Mouse (Mus musculus): Measurements from ENCODE around the gene Lhpp. TPM values are rescaled to one million over a fixed set of nuclear protein-coding genes. Genes with fewer than 3 reads are reported as not detected.
A peak's percentile ranks its signal among the peaks of the same experiment; 100 is the strongest.

Gene Lhpp
- polyA plus RNA-seq, 1 experiment from 2014 or later = 26.1 TPM

- H3K36me3 ChIP-seq = no peaks in the 10 kb centered on the region
- WGBS = 89% methylated on average over 2 of the region's 2 CpGs
- no peak overlapping the region for H3K4me2 ChIP-seq (replicated peaks)
- no peak overlapping the region for H3K27ac ChIP-seq
- no peak overlapping the region for H3K9ac ChIP-seq
- H3K4me1 ChIP-seq = no peaks in the 10 kb centered on the region; the same call in 1 of the 2 replicates
- no peak overlapping the region for H3K4me3 ChIP-seq
- 0 out of 2 replicates have a peak, but pooled peaks cover 4% of the 10 kb centered on the region for H3K27me3 ChIP-seq (replicated peaks)
- H3K9me3 ChIP-seq = no peaks in the 10 kb centered on the region
- no peak for ATAC-seq (ENCODE audit: low FRiP score, low read depth)
These were observed 29.0 kb upstream of the Lhpp start for GRCm38 (mm10) chr7:132581441-132581840.

GRCm38 (mm10) chr7:132585695-132586491 lies 24.5 kb upstream of the Lhpp start:
- Histone ChIP-seq H3K9ac (no peak overlapping the region), H3K4me1 (no peaks in the 10 kb centered on the region), H3K36me3 (no peaks in the 10 kb centered on the region), H3K27ac (no peak overlapping the region), H3K4me2 (replicated peaks) (no peak overlapping the region), H3K27me3 (replicated peaks) (no peaks in the 10 kb centered on the region), H3K4me3 (no peak overlapping the region), H3K9me3 (no peaks in the 10 kb centered on the region)
- ATAC-seq (ENCODE audit: low FRiP score, low read depth) = no peak
- 77% methylated on average over 3 of the region's 3 CpGs for WGBS

- Histone ChIP-seq H3K4me3 (no peak overlapping the region), H3K27me3 (replicated peaks) (no peaks in the 10 kb centered on the region), H3K27ac (no peak overlapping the region), H3K4me2 (replicated peaks) (no peak overlapping the region), H3K4me1 (no peaks in the 10 kb centered on the region), H3K36me3 (no peaks in the 10 kb centered on the region), H3K9me3 (no peaks in the 10 kb centered on the region), H3K9ac (no peak overlapping the region)
- no peak for ATAC-seq (ENCODE audit: low FRiP score, low read depth)
- WGBS = 77% methylated on average over 5 of the region's 5 CpGs
These were observed 23.3 kb upstream of the Lhpp start for GRCm38 (mm10) chr7:132587167-132587566.

- H3K27ac ChIP-seq = no peak overlapping the region
- no peak overlapping the region for H3K4me3 ChIP-seq
- H3K36me3 ChIP-seq = no peaks in the 10 kb centered on the region
- H3K4me2 ChIP-seq (replicated peaks) = no peak overlapping the region
- H3K27me3 ChIP-seq (replicated peaks) = no peaks in the 10 kb centered on the region
- ATAC-seq (ENCODE audit: low FRiP score, low read depth) = no peak
- no peaks in the 10 kb centered on the region for H3K4me1 ChIP-seq
- 62% methylated on average over 5 of the region's 5 CpGs for WGBS
- no peaks in the 10 kb centered on the region for H3K9me3 ChIP-seq
- H3K9ac ChIP-seq = no peak overlapping the region
These were observed 20.8 kb upstream of the Lhpp start for GRCm38 (mm10) chr7:132589610-132590009.

GRCm38 (mm10) chr7:132593762-132594161 lies 16.7 kb upstream of the Lhpp start:
- Histone ChIP-seq H3K4me1 (peaks cover 15% of the 10 kb centered on the region), H3K36me3 (no peaks in the 10 kb centered on the region), H3K4me3 (no peak overlapping the region), H3K27me3 (replicated peaks) (peaks cover 37% of the 10 kb centered on the region), H3K27ac (no peak overlapping the region), H3K9ac (no peak overlapping the region), H3K4me2 (replicated peaks) (no peak overlapping the region), H3K9me3 (no peaks in the 10 kb centered on the region)
- 57% methylated on average over 2 of the region's 2 CpGs for WGBS
- no peak for ATAC-seq (ENCODE audit: low FRiP score, low read depth)

GRCm38 (mm10) chr7:132594325-132594724 lies 16.1 kb upstream of the Lhpp start:
- H3K4me3 ChIP-seq = no peak overlapping the region
- no peak overlapping the region for H3K4me2 ChIP-seq (replicated peaks)
- no peak overlapping the region for H3K9ac ChIP-seq
- H3K27me3 ChIP-seq (replicated peaks) = peaks cover 43% of the 10 kb centered on the region
- WGBS = 82% methylated on average over 2 of the region's 2 CpGs
- peaks cover 20% of the 10 kb centered on the region for H3K4me1 ChIP-seq
- no peaks in the 10 kb centered on the region for H3K9me3 ChIP-seq
- no peak for ATAC-seq (ENCODE audit: low FRiP score, low read depth)
- no peak overlapping the region for H3K27ac ChIP-seq
- no peaks in the 10 kb centered on the region for H3K36me3 ChIP-seq

GRCm38 (mm10) chr7:132595787-132596186 lies 14.7 kb upstream of the Lhpp start:
- Histone ChIP-seq H3K4me1 (peaks cover 33% of the 10 kb centered on the region), H3K4me2 (replicated peaks) (no peak overlapping the region), H3K36me3 (no peaks in the 10 kb centered on the region), H3K4me3 (no peak overlapping the region), H3K9ac (no peak overlapping the region), H3K9me3 (no peaks in the 10 kb centered on the region), H3K27ac (no peak overlapping the region), H3K27me3 (replicated peaks) (peaks cover 57% of the 10 kb centered on the region)
- ATAC-seq (ENCODE audit: low FRiP score, low read depth) = no peak
- 80% methylated on average over 3 of the region's 3 CpGs for WGBS

GRCm38 (mm10) chr7:132596557-132597250 lies 13.7 kb upstream of the Lhpp start:
- no peak for ATAC-seq (ENCODE audit: low FRiP score, low read depth)
- WGBS = 5% methylated on average over 26 of the region's 26 CpGs
- Histone ChIP-seq H3K4me2 (replicated peaks) (peak overlapping the region; percentile 85), H3K27me3 (replicated peaks) (peaks cover 66% of the 10 kb centered on the region), H3K9ac (peak overlapping the region; percentile 26; the same call in 1 of the 2 replicates), H3K4me1 (peaks cover 33% of the 10 kb centered on the region), H3K4me3 (peak overlapping the region; percentile 41), H3K9me3 (no peaks in the 10 kb centered on the region), H3K27ac (no peak overlapping the region), H3K36me3 (no peaks in the 10 kb centered on the region)

- under 1% methylated on average over 60 of the region's 60 CpGs for WGBS
- Histone ChIP-seq H3K27ac (no peak overlapping the region), H3K36me3 (no peaks in the 10 kb centered on the region), H3K9ac (peak overlapping the region; percentile 26; the same call in 1 of the 2 replicates), H3K4me2 (replicated peaks) (peak overlapping the region; percentile 85), H3K9me3 (no peaks in the 10 kb centered on the region), H3K27me3 (replicated peaks) (peaks cover 72% of the 10 kb centered on the region), H3K4me3 (peak overlapping the region; percentile 41), H3K4me1 (peaks cover 33% of the 10 kb centered on the region)
- no peak for ATAC-seq (ENCODE audit: low FRiP score, low read depth)
These were observed 13.0 kb upstream of the Lhpp start for GRCm38 (mm10) chr7:132597251-132598041.

GRCm38 (mm10) chr7:132599071-132599975 lies 11.1 kb upstream of the Lhpp start, which contains the start of gene Nkx1-2:
Nkx1-2 (minus strand) TSS chr7:132599637.
- Histone ChIP-seq H3K9me3 (no peaks in the 10 kb centered on the region), H3K36me3 (no peaks in the 10 kb centered on the region), H3K4me3 (peak within 1 kb of the TSS; percentile 32), H3K27ac (no peak within 1 kb of the TSS), H3K27me3 (replicated peaks) (peaks cover 77% of the 10 kb centered on the region), H3K4me1 (peaks cover 33% of the 10 kb centered on the region), H3K9ac (0 out of 2 replicates have a peak within 1 kb of the TSS, but pooled peaks have one; percentile 23), H3K4me2 (replicated peaks) (peak within 1 kb of the TSS; percentile 78)
- ATAC-seq (ENCODE audit: low FRiP score, low read depth) = 0 out of 2 replicates have a peak, but pooled peaks have one; percentile 21
- WGBS = under 1% methylated on average over 47 of the region's 52 CpGs

GRCm38 (mm10) chr7:132600026-132600425 lies 10.4 kb upstream of the Lhpp start:
- Histone ChIP-seq H3K36me3 (no peaks in the 10 kb centered on the region), H3K4me3 (peak overlapping the region; percentile 32), H3K27me3 (replicated peaks) (peaks cover 75% of the 10 kb centered on the region), H3K9me3 (no peaks in the 10 kb centered on the region), H3K4me1 (peaks cover 33% of the 10 kb centered on the region), H3K9ac (no peak overlapping the region), H3K4me2 (replicated peaks) (peak overlapping the region; percentile 78), H3K27ac (no peak overlapping the region)
- 3% methylated on average over 9 of the region's 9 CpGs for WGBS
- no peak for ATAC-seq (ENCODE audit: low FRiP score, low read depth)
